Mouse (Mus musculus): Measurements from ENCODE around the gene Smc1b. TPM values are rescaled to one million over a fixed set of nuclear protein-coding genes. Genes with fewer than 3 reads are reported as not detected.
A peak's percentile ranks its signal among the peaks of the same experiment; 100 is the strongest.
"Not testable (repeated sequence)": the region's sequence is repeated elsewhere in the genome, so short reads cannot be mapped to it uniquely, and the experiment has no call there.

The Smc1b gene
- total and polyA plus RNA-seq, 3 experiments: not detected

- no peaks in the 10 kb centered on the region for H3K36me3 ChIP-seq (ENCODE audit: control insufficient read depth, insufficient read depth, low read length)
- TF ChIP-seq EP300 (IDR thresholded peaks at IDR 0.05; ENCODE audit: insufficient read depth, low read depth, low read length) (no peak), CTCF (IDR thresholded peaks at IDR 0.05) (no peak), POLR2A (IDR thresholded peaks at IDR 0.05; ENCODE audit: insufficient read depth, low read depth, low read length) (no peak)
- no peak for DNase-seq
- no peak overlapping the region for H3K4me3 ChIP-seq
- intact Hi-C loops (cut with DNase I): no loop called here
- H3K79me2 ChIP-seq (replicated peaks; ENCODE audit: control insufficient read depth, insufficient read depth, low read length): no peaks in the 10 kb centered on the region
- H3K9ac ChIP-seq (ENCODE audit: low read depth, low read length): no peak overlapping the region
- peaks cover 3% of the 10 kb centered on the region for H3K4me1 ChIP-seq (ENCODE audit: control insufficient read depth, insufficient read depth, low read length)
- no peaks in the 10 kb centered on the region for H3K27me3 ChIP-seq (ENCODE audit: control insufficient read depth, insufficient read depth, low read length)
- WGBS: 55% methylated on average over 3 of the region's 3 CpGs
- no peak overlapping the region for H3K27ac ChIP-seq
These were observed 99.9 kb downstream of the Smc1b start for GRCm38 (mm10) chr15:85031866-85032265.

- H3K4me3 ChIP-seq; H3K27me3 ChIP-seq (ENCODE audit: control insufficient read depth, insufficient read depth, low read length); H3K36me3 ChIP-seq (ENCODE audit: control insufficient read depth, insufficient read depth, low read length); DNase-seq; H3K27ac ChIP-seq; H3K4me1 ChIP-seq (ENCODE audit: control insufficient read depth, insufficient read depth, low read length); intact Hi-C loops (cut with DNase I); H3K79me2 ChIP-seq (replicated peaks; ENCODE audit: control insufficient read depth, insufficient read depth, low read length); H3K9ac ChIP-seq (ENCODE audit: low read depth, low read length): not testable (repeated sequence)
- whole genome bisulfite sequencing: 20% methylated on average over 1 of the region's 1 CpGs
These were observed 101.1 kb downstream of the Smc1b start for GRCm38 (mm10) chr15:85030643-85031042.

DNA sequence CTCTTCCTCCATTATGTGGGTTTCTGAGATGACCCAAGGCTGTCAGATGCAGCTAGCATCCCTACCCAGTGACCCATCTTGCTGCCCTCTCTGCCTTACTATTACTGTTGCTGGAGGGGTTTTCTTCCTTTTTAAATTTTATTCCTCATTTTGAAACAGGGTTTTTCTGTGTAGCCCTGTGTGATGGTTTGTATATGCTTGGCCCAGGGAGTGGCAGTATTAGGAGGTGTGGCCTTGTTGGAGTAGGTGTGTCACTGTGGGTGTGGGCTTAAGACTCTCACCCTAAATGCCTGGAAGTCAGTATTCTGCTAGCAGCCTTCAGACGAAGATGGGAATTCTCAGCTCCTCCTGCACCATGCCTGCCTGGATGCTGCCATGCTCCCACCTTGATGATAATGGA is 103.1 kb downstream of the Smc1b start, which contains the start of gene Fam118a:
Gene Fam118a, plus strand, starts transcription at position 301 of the 400 bp plus-strand sequence.
- DNase-seq; H3K27me3 ChIP-seq (ENCODE audit: control insufficient read depth, insufficient read depth, low read length); H3K4me3 ChIP-seq; H3K36me3 ChIP-seq (ENCODE audit: control insufficient read depth, insufficient read depth, low read length); H3K79me2 ChIP-seq (replicated peaks; ENCODE audit: control insufficient read depth, insufficient read depth, low read length); H3K9ac ChIP-seq (ENCODE audit: low read depth, low read length); intact Hi-C loops (cut with DNase I); H3K27ac ChIP-seq; H3K4me1 ChIP-seq (ENCODE audit: control insufficient read depth, insufficient read depth, low read length): not testable (repeated sequence)
- WGBS: 71% methylated on average over 1 of the region's 1 CpGs

DNA sequence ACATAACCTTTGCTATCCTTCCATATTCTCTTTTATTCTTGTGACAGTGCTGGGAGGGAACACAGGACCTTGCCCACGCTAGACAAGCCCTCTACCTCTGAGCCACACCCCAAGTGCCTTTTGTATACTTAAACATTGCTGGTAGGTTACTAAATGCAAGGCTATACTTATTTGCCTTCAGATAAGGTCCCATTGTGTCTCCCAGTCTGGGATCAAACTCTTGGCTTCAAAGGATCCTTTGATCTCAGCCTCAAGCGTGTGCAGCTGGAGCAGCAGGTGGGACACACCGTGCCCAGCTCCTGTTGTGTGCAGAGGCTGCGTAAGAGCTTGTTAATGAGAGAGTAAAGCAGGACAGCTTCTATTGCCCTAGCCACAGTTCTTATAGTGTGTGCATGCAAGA is 104.0 kb downstream of the Smc1b start:
- Histone ChIP-seq H3K27me3 (ENCODE audit: control insufficient read depth, insufficient read depth, low read length) (no peaks in the 10 kb centered on the region), H3K4me3 (no peak overlapping the region), H3K4me1 (ENCODE audit: control insufficient read depth, insufficient read depth, low read length) (no peaks in the 10 kb centered on the region), H3K9ac (ENCODE audit: low read depth, low read length) (no peak overlapping the region), H3K36me3 (ENCODE audit: control insufficient read depth, insufficient read depth, low read length) (no peaks in the 10 kb centered on the region), H3K27ac (no peak overlapping the region), H3K79me2 (replicated peaks; ENCODE audit: control insufficient read depth, insufficient read depth, low read length) (no peaks in the 10 kb centered on the region)
- TF ChIP-seq POLR2A (IDR thresholded peaks at IDR 0.05; ENCODE audit: insufficient read depth, low read depth, low read length): no peak
- TF ChIP-seq EP300 (IDR thresholded peaks at IDR 0.05; ENCODE audit: insufficient read depth, low read depth, low read length): no peak
- intact Hi-C loops (cut with DNase I): no loop called here
- DNase-seq: no peak
- WGBS: 69% methylated on average over 4 of the region's 4 CpGs

GRCm38 (mm10) chr15:85026197-85026596 is 105.6 kb downstream of the Smc1b start:
- Histone ChIP-seq H3K36me3 (ENCODE audit: control insufficient read depth, insufficient read depth, low read length) (no peaks in the 10 kb centered on the region), H3K79me2 (replicated peaks; ENCODE audit: control insufficient read depth, insufficient read depth, low read length) (no peaks in the 10 kb centered on the region), H3K27me3 (ENCODE audit: control insufficient read depth, insufficient read depth, low read length) (no peaks in the 10 kb centered on the region), H3K27ac (no peak overlapping the region), H3K4me1 (ENCODE audit: control insufficient read depth, insufficient read depth, low read length) (no peaks in the 10 kb centered on the region), H3K9ac (ENCODE audit: low read depth, low read length) (no peak overlapping the region), H3K4me3 (no peak overlapping the region)
- no peak for DNase-seq
- WGBS: 65% methylated on average over 4 of the region's 4 CpGs
- no peak for TF ChIP-seq POLR2A (IDR thresholded peaks at IDR 0.05; ENCODE audit: insufficient read depth, low read depth, low read length)
- no peak for TF ChIP-seq EP300 (IDR thresholded peaks at IDR 0.05; ENCODE audit: insufficient read depth, low read depth, low read length)
- TF ChIP-seq CTCF (IDR thresholded peaks at IDR 0.05): no peak
- intact Hi-C loops (cut with DNase I): no loop called here

- Histone ChIP-seq H3K9ac (ENCODE audit: low read depth, low read length) (no peak overlapping the region), H3K27ac (no peak overlapping the region), H3K79me2 (replicated peaks; ENCODE audit: control insufficient read depth, insufficient read depth, low read length) (no peaks in the 10 kb centered on the region), H3K4me1 (ENCODE audit: control insufficient read depth, insufficient read depth, low read length) (no peaks in the 10 kb centered on the region), H3K27me3 (ENCODE audit: control insufficient read depth, insufficient read depth, low read length) (no peaks in the 10 kb centered on the region; the same call in 1 of the 2 replicates), H3K36me3 (ENCODE audit: control insufficient read depth, insufficient read depth, low read length) (no peaks in the 10 kb centered on the region), H3K4me3 (no peak overlapping the region)
- TF ChIP-seq POLR2A (IDR thresholded peaks at IDR 0.05; ENCODE audit: insufficient read depth, low read depth, low read length) (no peak), CTCF (IDR thresholded peaks at IDR 0.05) (no peak), EP300 (IDR thresholded peaks at IDR 0.05; ENCODE audit: insufficient read depth, low read depth, low read length) (no peak)
- WGBS: 50% methylated on average over 4 of the region's 4 CpGs
- intact Hi-C loops (cut with DNase I): no loop called here
- peak; percentile 32 to 48 for DNase-seq
These were observed 109.6 kb downstream of the Smc1b start for GRCm38 (mm10) chr15:85022211-85022610.
